Mouse (Mus musculus) embryo, embryonic 11.5 days (tissue): ENCODE data around the gene Il17ra.
A peak's percentile ranks its signal among the peaks of the same experiment; 100 is the strongest.

Experiments
- DNase-seq: peaks from one replicate; pipeline ENCODE4 v3.0.0-alpha.2; 2012; ENCODE audit warnings: low read depth, low spot score

Il17ra gene

GRCm38 (mm10) chr6:120509975-120510374 is 46.9 kb downstream of the Il17ra start:
- no peak for DNase-seq

GRCm38 (mm10) chr6:120510425-120510824 is 47.4 kb downstream of the Il17ra start:
- DNase-seq: no peak

- DNase-seq: no peak
Observed at GRCm38 (mm10) chr6:120511212-120511611, 48.2 kb downstream of the Il17ra start.

GRCm38 (mm10) chr6:120516422-120516821 is 53.4 kb downstream of the Il17ra start:
- DNase-seq: no peak

DNA sequence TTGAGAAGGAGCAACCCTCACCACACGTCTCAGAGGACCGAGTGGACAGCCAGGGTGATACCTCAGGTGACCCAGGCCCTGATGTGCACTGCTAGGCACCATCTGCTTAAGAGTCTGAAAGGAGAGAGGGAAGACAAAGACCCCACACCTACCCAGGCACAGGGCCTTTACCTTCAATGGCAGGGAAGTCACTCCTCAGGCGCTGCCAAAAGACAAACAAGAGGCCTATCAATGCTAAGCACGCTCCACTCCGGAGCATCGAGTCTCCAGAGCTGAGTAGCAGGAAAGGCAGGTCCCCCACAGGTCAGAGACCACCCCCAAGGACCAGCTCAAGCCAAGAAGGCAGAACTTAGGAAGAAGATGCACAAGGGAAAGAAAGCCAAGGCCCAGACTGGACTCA is 53.8 kb downstream of the Il17ra start:
- DNase-seq: no peak

DNA sequence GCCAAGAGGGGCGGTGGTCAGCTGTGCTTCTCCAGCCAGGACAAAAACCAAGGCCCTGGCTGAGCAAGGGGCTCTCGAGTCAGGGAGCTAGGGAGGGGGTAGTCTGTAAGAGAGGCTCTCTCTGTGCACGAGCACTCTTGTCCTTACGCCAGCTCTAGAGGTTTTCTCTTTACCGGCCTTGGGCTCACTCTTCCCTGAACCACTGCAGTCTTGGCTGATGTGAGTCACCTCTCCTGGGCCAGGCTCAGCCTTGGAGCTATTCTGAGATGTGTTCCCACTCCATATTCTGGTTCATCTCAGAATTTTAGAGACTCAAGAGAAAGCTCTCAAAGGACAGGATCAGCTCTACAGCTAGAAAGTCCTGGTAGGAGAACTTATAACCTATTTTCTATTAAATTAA is 54.3 kb downstream of the Il17ra start:
- DNase-seq: no peak

GRCm38 (mm10) chr6:120519647-120520046 is 56.6 kb downstream of the Il17ra start:
- DNase-seq: no peak

DNA sequence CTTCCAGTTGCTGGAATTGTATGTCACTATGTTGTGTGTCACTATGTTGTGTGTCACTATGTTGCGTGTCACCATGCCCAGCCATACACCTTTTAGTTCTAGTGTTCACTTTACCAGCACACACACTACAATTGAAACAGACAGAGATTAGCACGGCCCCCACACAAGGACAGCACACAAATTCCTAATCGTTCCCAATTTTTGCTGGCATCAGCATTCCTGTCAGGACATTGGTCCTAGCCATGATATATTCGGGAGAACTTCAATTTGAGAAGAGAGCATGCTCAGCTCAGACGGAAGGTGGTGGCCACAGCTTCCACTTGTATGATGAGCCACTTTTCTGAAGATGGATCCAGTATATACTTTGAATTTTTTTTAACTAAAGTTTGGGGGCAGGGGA is 61.7 kb downstream of the Il17ra start:
- no peak for DNase-seq

DNA sequence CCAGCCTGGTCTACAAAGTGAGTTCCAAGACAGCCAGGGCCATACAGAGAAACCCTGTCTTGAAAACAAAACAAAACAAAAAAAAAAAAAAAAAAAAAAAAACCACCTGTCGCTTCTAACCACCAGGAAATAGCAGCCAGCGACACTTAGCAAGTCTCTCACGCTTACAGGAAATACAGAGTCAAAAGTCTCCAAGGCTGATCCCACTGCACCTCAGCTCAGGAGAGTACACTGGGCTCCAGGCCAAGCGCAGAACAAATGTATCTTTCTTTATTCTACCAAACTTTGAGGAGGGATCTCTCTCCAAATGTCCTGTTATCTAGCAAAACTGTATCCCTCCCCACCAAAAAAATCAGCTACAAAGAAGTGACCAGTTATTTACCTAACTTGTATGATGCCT is 66.1 kb downstream of the Il17ra start:
- DNase-seq: no peak

GRCm38 (mm10) chr6:120531020-120531965 is 68.2 kb downstream of the Il17ra start, which contains the start of gene Hdhd5:
Gene Hdhd5, minus strand, starts transcription at chr6:120531319.
- peak; percentile 91 for DNase-seq

DNA sequence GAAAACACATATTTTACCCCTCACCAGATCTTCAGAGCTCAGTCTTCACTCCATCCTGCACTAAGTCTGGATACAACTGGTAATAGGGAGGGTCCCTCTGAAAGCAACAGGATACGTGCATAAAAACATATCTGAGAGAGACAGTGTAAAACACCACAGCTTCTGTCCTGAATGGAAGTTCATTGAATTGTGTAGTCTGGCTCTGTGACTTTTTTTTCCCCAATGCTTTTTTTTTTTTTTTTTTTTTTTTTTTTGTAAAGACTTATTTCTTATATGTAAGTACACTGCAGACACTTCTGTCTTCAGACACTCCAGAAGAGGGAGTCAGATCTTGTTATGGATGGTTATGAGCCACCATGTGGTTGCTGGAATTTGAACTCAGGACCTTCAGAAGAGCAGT is 69.5 kb downstream of the Il17ra start:
- DNase-seq: no peak

- DNase-seq: no peak
Observed at GRCm38 (mm10) chr6:120536337-120536736, 73.3 kb downstream of the Il17ra start.
